Mouse (Mus musculus): ENCODE measurements at regions not wholly inside any gene's neighbourhood (a gene's known extent, or its start where the extent isn't known, plus 50 kb on each side); places are given as distances from the start of the nearest gene placed in this dataset.

- no peak for ATAC-seq (replicated peaks; ENCODE audit: poor library complexity, severe bottlenecking)
Measured at GRCm38 (mm10) chr9:14158096-14158837, 116.6 kb upstream of the Sesn3 start.

DNA sequence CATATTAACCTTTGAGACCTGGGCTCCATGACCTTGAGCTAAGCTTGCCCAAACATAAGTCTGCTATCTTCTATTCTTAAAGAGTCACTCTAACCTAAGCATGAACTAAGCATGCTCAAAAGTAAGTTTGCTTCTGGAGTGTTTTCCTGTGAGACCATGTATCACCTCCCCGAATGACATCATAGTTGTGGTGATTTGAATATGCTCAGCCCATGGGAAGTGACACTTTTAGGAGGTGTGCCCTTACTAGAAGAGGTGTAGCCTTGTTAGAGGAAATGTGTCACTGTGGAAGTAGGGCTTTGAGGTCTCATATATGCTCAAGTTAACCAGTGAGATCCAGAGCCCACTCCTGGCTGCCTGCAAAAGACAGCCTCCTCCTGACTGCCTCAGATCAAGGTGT, 114.7 kb upstream of the Sesn3 start:
- no peak for ATAC-seq (replicated peaks; ENCODE audit: poor library complexity, severe bottlenecking)

DNA sequence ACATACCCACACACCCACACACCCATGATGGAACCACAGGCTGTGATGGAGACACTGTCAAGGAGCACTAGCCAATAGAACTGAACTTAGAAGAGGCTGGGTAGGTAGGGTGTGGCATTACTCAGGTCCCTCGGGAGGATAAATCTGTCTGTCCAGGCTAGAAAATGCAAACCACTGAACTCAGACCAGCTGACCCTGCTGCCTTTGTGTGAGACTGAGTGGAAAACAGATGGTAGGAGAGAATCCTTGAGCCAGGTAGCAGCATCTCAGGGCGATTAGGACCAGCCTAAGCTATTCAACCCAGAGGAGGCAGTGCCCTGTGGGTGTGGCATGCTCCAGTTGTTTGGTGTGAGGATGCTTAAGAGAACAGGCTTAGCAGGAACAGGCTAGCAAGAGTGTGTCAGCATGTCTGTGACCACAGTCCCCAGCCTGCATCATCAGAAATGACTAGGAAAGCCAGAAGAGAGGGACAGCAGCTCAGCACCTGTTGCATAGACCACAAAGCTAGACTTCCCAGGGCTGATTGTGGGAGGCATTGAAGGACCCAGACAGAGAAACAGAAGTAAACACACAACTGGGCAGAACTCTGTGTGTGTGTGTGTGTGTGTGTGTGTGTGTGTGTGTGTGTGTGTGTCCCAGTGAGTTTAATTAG, 103.2 kb upstream of the Sesn3 start:
- no peak for ATAC-seq (replicated peaks; ENCODE audit: poor library complexity, severe bottlenecking)

DNA sequence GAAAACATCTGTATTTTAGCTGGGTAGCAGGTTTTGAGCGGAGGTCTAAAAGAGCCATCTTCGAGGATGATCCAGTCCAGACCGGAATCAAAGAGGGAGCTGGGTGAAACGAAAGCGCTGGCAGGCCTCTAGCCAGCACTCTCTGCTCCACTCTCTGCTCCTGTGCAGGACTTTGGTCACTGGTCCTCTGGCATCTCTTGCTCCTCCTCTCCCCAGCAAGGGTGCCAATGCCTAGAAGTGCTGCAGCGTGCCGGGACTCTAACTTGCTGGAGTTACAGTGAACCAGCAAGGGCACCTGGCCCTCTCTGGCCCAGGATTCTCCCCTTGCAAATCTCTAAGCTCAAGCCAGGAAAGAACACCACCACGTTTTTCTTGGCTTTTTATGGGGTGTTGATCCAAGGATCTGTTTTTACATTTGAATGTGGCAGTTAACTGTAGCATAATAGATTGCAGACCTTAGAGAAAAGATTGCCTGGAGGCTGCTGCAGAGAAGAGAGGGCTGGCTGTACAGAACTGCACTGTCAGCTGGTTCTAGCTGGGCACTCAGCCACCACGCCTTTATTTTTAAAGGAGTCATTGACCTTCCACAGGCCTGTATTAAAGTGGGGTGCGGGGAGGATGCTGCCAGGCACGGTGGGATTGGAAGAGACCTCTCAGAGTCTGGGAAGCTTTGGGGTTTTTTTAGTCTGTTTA, 101.1 kb upstream of the Sesn3 start:
- ATAC-seq (replicated peaks; ENCODE audit: poor library complexity, severe bottlenecking): no peak

DNA sequence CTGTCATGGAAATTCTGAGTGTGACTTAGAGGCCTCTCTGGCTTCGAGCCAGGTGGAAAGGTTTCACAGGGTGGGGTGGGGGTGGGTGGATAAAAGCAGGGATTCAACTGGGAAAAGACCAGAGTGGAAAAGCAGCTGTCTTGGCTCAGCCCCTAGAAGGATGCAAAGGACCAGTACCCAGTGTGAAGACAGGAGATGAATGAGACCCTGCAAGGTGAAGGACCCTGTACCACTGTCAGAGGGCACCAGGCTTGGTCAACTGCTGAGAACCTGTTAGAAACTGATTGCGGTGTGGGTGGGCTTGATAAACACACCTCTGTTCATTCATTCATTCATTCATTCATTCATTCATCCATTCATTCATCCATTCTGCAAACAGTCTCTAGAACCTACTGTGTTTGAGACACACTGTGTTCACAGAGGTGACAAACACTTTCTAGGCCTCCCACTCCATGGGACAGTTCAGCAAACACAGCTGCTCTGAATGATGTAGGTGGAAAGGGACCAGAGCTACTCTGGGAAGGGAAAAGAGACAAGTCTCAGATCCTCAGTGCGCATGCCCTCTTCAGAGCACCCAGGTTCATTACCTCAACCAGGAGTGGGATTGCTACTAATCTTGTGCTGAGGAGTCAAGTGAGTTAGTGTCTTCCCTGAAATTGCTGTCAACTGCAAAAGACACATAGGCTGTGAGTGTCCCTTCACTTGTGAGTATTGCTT, 100.4 kb upstream of the Sesn3 start:
- ATAC-seq (replicated peaks; ENCODE audit: poor library complexity, severe bottlenecking): no peak

DNA sequence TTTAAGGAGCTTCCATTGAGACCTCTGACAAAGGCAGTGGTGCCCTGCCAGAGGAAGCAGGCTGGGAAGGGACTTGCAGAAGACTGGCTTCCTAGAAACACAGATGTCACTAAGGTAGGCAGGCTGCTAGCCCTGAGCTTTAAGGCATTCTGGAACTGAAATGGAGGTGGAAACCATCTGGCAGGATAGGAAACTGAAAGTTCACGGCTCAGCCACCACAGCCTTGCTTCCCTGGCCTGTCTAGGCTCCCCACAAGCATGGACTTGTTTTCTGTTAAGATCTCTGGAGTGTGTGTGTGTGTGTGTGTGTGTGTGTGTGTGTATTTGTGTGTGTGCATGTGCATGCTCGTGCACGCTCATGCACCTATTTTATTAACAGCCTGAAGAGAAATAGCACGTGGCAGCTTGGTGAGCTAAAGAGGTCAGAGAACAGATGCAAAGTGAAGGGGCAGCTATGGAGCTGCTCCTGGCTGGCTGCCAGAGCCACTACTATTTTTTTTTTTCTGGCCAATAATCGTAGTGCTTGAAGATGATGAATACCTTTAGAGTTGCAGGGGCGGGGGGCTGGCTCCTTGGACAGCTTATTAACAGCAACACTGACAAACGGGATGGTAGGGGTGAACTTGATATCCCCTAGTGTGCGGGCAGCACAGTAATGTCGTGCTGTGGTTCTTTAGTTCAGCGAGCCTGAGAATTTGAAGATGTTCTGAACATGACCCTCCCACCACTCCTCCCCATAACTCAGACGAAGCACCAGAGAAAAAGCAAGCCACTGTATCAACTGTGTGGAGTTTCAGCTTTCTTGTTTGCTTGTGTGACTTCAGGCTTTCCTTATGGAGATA, 99.6 kb upstream of the Sesn3 start:
- ATAC-seq (replicated peaks; ENCODE audit: poor library complexity, severe bottlenecking): peak; percentile 82

GRCm38 (mm10) chr9:14179777-14180176, 95.1 kb upstream of the Sesn3 start:
- ATAC-seq (replicated peaks; ENCODE audit: poor library complexity, severe bottlenecking): no peak

DNA sequence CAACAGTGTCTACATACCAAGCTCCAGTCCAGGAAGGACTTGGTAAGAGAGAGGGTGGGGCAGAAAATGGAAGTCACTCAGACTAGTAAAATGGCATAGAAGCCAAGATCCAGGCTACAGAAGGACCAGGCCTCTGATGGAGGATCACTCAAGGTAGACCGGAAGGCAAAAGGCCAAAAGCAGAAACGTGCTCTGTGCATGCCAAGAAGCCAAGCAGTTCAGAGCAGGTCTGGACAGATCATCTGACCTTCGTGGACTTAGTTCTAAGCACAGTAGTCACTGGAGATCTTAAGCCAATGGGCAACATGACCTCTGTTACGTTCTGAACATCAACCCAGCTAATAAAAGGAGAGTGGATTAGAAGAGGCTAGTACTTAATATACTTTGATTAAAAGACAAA, 90.6 kb upstream of the Sesn3 start:
- ATAC-seq (replicated peaks; ENCODE audit: poor library complexity, severe bottlenecking): no peak

- peak; percentile 32 for ATAC-seq (replicated peaks; ENCODE audit: poor library complexity, severe bottlenecking)
Measured at GRCm38 (mm10) chr9:14185681-14186080, 89.2 kb upstream of the Sesn3 start.

GRCm38 (mm10) chr9:14187753-14188152, 87.1 kb upstream of the Sesn3 start:
- ATAC-seq (replicated peaks; ENCODE audit: poor library complexity, severe bottlenecking): peak; percentile 89

GRCm38 (mm10) chr9:14188504-14188903, 86.4 kb upstream of the Sesn3 start:
- ATAC-seq (replicated peaks; ENCODE audit: poor library complexity, severe bottlenecking): no peak

DNA sequence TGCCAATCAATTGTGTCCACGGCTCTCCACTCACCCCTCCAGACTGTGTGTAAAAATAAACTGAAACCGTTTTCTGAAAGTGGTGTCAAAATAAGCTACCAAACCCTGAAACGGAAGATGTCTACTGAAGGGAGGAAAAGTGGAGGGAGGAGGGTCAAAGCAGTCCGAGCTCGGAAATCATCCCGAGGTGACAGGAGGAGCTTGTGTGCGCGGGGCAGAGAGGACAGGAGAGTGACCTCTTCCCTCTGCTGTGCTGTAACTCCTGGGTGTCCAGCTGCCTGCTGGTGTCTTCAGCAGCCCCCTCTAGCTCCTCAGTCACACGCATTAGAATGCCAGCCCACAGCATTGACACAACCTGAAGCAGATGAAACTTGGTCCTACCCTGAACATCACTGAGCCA, 84.2 kb upstream of the Sesn3 start:
- no peak for ATAC-seq (replicated peaks; ENCODE audit: poor library complexity, severe bottlenecking)

DNA sequence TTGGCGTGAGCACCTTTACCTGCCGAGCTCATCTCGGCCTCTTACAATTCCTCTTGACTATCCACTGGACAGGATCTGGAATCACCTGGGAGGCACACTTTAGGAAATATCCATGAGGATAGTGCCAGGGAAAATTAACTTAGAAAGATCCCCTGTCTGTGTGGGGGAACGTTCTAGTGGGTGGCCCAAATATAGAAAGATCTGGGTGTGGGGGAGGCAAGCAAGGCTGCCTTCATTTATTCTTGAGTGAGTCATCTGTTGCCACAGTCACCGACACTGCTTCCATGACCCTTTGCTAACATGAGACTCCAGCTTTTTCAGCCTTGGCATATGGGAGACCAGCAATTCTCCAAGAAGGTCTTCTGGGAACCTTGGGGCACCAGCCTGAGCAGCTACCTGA, 80.1 kb upstream of the Sesn3 start:
- ATAC-seq (replicated peaks; ENCODE audit: poor library complexity, severe bottlenecking): no peak

DNA sequence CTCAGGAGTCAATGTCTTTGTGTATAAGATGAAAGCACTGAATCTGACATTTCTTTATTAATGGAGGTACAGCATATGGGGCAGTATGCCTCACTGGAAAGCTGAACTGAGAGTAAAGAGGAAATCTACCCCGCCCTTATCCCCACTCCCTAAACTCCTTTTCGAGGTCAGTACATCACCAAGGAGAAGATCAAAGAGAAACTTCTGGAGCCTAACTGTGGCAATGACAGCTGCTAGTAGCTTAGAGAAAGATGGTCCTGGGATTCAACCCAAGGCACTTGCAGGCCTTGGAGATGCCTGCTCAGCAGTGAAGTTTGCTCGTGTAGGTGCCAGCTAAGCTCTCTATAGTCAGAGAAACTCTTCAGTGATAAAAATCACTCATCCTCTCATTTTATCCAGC, 75.8 kb upstream of the Sesn3 start:
- no peak for ATAC-seq (replicated peaks; ENCODE audit: poor library complexity, severe bottlenecking)

DNA sequence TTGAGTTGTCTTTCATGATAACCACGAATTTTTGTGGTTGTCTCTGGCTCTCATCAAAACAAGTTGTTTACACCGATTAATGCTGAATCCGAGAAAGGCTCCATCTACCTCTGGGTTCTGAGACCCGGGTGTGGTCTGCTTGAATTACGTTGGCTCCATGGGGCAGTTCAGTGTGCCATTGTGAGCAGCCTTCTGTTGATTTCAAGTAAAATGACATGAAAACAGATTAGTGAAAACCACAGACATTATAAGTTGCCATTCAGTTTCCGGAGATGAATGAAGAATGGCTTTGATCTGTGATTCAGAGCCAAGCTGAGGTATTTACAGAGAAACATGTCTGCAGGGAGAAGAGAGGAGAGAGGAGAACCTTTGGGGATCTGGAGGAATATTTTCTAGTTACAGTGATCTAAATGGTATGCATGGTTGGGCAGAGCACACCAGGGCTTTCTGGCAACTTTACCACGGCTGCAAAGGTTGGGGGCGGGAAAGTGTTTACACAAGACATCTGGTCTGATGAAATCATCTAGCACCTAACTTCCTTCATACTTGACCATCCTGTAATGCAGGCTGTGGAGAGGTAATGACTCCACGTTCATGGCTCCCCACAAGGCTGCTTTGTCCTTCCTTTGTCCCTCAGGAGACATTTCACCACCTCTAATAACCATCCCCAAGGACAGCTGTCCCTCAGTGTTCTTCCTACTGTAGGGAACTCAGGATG, 74.7 kb upstream of the Sesn3 start:
- peak; percentile 85 for ATAC-seq (replicated peaks; ENCODE audit: poor library complexity, severe bottlenecking)

DNA sequence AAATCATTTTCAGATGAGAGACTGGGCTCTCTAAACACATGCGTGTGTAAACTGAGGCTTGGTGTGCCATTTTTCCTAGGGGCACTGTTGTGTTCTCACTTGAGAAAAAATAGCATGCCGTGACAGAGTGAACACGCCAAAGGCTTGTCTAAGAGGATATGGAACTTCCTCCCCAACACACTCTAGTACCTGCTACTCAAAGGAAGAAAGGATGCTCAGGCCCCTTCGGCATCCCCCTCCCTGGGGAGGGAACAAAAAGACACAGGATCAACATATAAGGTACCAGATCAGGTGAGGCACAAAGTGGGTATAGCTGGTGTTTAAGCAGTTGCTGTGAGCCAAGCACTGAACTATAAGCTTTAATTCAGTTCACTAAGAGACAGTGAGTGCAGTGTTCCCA, 74.0 kb upstream of the Sesn3 start:
- ATAC-seq (replicated peaks; ENCODE audit: poor library complexity, severe bottlenecking): no peak

DNA sequence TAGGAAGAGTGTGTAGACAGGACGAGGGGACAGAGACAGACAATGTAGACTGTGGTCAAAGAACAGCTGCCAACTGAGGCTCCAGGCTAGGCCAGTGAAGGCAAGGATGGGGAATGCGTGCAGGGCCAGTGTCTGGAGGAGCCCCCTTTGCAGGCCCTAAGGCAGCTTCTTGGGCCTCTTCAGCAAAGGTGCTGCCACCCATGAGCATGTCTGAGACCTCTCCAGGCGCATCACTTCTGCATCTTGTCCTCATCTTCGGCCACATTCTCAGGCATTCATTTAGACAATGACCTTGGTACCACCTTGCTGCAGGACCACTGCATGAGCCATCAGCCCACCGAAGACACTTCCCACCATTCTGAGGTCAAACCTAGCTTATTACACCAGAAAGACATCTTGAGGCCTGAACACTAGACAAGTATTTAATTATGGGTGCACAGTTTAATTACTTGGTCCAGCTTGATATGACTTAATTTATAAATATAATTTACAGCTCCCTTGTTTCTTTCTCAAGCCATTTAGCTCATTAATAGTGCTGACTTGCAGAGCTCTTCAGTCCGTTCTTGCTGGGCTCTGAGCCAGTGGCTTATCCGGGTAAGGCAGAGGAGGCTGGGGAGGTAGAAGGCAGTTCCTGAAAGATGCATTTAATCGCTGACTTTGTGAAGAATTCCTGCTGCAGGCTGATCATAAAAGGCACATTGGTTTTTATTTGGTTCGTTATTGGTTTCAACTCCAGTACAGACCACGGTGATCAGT, 72.1 kb upstream of the Sesn3 start:
- ATAC-seq (replicated peaks; ENCODE audit: poor library complexity, severe bottlenecking): no peak

DNA sequence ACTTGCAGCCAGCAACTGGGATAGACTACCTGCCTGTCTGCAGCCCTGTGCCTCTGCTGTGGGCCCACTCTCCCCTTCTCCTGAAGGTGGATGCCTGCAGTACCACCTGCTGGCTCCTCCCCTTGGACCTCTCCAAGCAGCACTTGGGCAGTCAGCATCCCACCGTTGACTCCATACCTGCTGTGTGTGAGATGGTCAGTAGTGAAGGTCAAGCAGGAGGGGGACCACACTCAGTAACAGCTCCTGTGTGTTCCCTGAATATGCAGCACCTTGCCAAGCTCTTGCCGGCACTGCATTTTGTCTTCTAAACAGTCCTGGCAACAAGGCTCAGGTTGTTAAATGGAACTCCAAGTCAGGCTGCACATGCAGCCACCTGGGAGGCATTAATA, 71.6 kb upstream of the Sesn3 start:
- ATAC-seq (replicated peaks; ENCODE audit: poor library complexity, severe bottlenecking): no peak

Data from granulocyte monocyte progenitor cell, adult 5-6 weeks (primary cell).